Mouse (Mus musculus) E14TG2a.4 (cell line): ENCODE data around the gene Timmdc1.

ENCODE experiments used
- H3K27me3 ChIP-seq: 2 replicates; pipeline ENCODE4 v1.6.1; 2014; ENCODE audit warnings: low read length, control low read depth; ENCODE audit not compliant: insufficient read depth
- H3K36me3 ChIP-seq: 2 replicates; pipeline ENCODE4 v1.6.1; 2014; ENCODE audit warnings: low read length, control low read depth; ENCODE audit not compliant: insufficient read depth
- H3K4me1 ChIP-seq: replicated peaks from 2 replicates; pipeline ENCODE4 v1.6.1; 2014; ENCODE audit warnings: low read depth, low read length, control low read depth
- H3K4me3 ChIP-seq: replicated peaks from 2 replicates; pipeline ENCODE4 v1.5.1; 2014; ENCODE audit warnings: mild to moderate bottlenecking, low read length
- H3K9me3 ChIP-seq: 2 replicates; pipeline ENCODE4 v1.6.1; 2014; ENCODE audit warnings: low read length, control low read depth
- CTCF ChIP-seq: conservative IDR thresholded peaks from 2 replicates; pipeline ENCODE4 v1.5.1; 2014; ENCODE audit warnings: low read length
- NANOG ChIP-seq: IDR thresholded peaks from 2 replicates; pipeline ENCODE4 v1.6.1; 2014; ENCODE audit warnings: borderline replicate concordance, low read length, mixed read lengths
- POU5F1 ChIP-seq: IDR thresholded peaks from 2 replicates; pipeline ENCODE4 v1.6.1; 2014; ENCODE audit warnings: low read length, borderline replicate concordance

Timmdc1 gene

DNA sequence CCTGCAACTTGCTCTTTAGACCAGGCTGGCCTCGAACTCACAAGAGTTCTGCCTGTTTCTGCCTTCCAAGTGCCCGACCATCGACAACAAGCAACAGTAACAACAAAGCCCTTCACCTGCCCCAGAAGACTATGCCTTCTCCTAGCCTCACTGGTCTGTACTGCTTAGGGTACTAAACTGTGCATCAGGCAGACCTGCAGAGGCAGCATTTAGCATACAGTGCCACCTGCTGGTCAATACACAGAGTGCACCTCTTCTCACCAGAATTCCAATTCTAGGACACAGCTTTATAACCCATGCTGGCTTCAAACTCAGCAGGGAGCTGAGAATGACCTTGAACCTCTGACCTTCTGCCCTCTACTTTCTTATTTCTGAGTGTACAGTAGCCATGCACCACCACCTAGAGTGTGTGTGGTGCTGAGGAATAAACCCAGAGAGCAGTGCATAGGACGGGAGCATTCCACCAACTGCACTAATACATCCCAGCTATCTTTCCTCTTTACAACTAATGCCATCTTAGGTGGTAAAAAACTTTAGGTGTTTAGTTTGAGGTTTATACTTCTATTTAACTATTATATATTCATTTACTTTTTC, 16.3 kb downstream of the Timmdc1 start:
- no peak overlapping the region for H3K4me3 ChIP-seq
- H3K27me3 ChIP-seq, result no peaks in the 10 kb centered on the region
- H3K36me3 ChIP-seq, result peaks cover 62% of the 10 kb centered on the region
- H3K4me1 ChIP-seq, result peaks cover 10% of the 10 kb centered on the region
- H3K9me3 ChIP-seq, result no peaks in the 10 kb centered on the region
- TF ChIP-seq NANOG (no peak), CTCF (peak; percentile 79), POU5F1 (no peak)

DNA sequence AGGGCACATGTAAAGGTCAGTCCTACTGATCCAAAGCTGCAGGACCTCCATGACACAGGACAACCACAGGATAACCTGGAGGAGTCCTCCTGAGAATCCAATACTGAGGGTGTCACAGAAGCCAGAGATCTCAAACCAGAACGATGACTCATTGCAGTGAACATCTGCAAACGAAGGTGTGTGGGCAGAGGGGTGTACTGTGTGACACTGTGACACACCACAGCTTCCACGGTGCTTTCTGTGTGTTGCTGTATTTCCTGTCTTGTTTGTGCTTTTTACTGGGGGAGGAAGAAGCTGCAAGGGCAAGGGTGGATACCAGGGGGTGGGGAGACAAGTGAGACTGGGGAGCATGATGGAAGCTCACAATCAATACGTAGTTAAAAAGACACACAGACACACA, 18.9 kb downstream of the Timmdc1 start:
- H3K36me3 ChIP-seq, result peaks cover 69% of the 10 kb centered on the region
- H3K27me3 ChIP-seq, result no peaks in the 10 kb centered on the region
- TF ChIP-seq NANOG (no peak), POU5F1 (no peak), CTCF (no peak)
- H3K4me1 ChIP-seq, result peaks cover 5% of the 10 kb centered on the region
- no peaks in the 10 kb centered on the region for H3K9me3 ChIP-seq
- no peak overlapping the region for H3K4me3 ChIP-seq

DNA sequence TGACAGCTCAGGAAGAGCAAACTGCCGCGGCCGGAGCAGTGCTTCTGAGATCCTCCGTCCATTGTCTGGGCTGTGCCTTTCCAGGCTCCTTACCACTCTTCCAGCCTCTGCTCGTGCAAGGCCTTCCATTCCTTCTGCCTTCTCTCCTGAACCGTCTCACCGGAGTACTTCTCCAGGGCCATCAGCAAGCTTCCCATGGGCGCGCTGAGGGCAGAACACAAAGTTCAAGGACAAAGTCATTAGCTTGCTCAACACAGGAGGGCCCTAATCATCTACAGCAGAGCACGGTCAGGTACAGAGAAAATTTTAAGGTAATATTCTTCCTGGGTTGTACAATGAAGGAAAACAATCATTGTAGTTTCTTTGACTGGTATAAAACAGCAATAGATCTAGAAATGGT, 20.0 kb downstream of the Timmdc1 start:
- TF ChIP-seq CTCF, result no peak
- TF ChIP-seq NANOG, result no peak
- TF ChIP-seq POU5F1, result no peak
- Histone ChIP-seq H3K4me3 (no peak overlapping the region), H3K4me1 (peaks cover 5% of the 10 kb centered on the region), H3K36me3 (peaks cover 64% of the 10 kb centered on the region), H3K27me3 (no peaks in the 10 kb centered on the region), H3K9me3 (no peaks in the 10 kb centered on the region)

DNA sequence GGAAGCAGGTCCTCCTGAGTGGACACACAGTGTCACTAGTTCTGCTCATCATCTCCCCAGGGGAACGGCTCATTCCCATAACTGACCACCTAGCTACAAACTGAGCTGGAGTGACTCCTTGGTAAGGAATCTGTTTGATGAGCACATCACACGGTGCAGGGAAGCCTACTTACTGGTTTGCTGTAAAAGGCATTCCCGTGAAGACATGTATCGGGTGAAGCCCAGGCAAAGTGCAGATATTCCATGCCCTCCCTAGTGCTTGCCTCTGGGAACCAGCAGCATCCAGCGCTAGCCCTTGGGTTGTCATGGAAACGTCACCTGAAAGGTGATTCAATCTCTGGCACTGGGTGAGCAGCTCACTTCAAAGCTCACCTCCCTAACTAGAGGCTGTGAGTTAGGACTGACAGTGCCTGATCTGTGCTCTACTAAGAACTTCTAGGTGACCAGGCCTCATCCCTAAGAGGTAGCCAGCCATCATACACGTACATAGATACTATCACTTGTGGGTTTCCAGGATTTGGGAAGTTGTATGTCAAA, 25.8 kb downstream of the Timmdc1 start:
- Histone ChIP-seq H3K4me3 (no peak overlapping the region), H3K27me3 (no peaks in the 10 kb centered on the region), H3K4me1 (peaks cover 11% of the 10 kb centered on the region), H3K36me3 (peaks cover 34% of the 10 kb centered on the region), H3K9me3 (no peaks in the 10 kb centered on the region)
- TF ChIP-seq POU5F1 (no peak), CTCF (no peak)

DNA sequence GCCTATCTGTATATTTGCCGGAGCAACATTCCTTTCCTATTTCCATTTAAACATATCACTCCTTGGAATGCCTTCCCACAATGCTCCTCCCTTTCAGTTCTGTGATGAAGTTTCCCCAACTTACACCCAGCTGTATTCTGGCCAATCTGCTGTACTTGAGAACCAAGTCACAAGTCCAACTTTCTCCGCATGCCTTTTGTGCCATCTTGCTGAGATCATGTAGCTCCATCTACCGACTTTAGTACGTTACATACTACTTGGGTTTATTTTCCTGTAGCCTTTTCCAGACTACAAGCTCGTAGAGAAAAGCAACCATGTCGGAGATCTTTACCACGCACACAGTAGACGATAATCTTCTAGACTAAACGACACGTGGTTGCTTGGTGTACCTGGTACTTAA, 28.6 kb downstream of the Timmdc1 start:
- no peak overlapping the region for H3K4me3 ChIP-seq
- peaks cover 18% of the 10 kb centered on the region for H3K36me3 ChIP-seq
- peaks cover 8% of the 10 kb centered on the region for H3K4me1 ChIP-seq
- no peaks in the 10 kb centered on the region for H3K27me3 ChIP-seq
- TF ChIP-seq NANOG, result no peak
- no peak for TF ChIP-seq CTCF
- TF ChIP-seq POU5F1, result no peak
- H3K9me3 ChIP-seq, result no peaks in the 10 kb centered on the region

DNA sequence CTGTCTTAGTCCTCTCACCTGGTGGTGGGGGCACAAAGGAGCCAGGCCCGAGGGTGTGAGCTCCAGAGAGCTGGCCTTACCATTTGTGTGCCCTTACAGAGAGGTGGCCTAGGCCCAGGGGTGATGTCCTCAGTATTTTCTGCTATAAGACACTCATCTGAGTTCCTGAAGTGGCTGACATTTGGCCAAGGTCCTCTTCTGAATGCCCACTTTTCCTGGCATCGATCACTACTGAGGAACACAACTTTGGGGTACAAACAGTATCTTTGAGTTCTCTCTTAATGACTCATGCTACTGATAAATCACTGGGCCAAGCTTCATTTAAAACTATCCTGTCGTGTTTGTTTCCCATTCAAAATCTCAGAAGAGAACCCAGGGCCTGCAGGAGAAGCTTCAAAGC, 29.9 kb downstream of the Timmdc1 start:
- no peaks in the 10 kb centered on the region for H3K9me3 ChIP-seq
- no peak overlapping the region for H3K4me3 ChIP-seq
- H3K36me3 ChIP-seq, result peaks cover 10% of the 10 kb centered on the region
- peaks cover 6% of the 10 kb centered on the region; the same call in 1 of the 2 replicates for H3K4me1 ChIP-seq
- TF ChIP-seq CTCF (no peak), NANOG (no peak), POU5F1 (no peak)
- H3K27me3 ChIP-seq, result no peaks in the 10 kb centered on the region; the same call in 1 of the 2 replicates

DNA sequence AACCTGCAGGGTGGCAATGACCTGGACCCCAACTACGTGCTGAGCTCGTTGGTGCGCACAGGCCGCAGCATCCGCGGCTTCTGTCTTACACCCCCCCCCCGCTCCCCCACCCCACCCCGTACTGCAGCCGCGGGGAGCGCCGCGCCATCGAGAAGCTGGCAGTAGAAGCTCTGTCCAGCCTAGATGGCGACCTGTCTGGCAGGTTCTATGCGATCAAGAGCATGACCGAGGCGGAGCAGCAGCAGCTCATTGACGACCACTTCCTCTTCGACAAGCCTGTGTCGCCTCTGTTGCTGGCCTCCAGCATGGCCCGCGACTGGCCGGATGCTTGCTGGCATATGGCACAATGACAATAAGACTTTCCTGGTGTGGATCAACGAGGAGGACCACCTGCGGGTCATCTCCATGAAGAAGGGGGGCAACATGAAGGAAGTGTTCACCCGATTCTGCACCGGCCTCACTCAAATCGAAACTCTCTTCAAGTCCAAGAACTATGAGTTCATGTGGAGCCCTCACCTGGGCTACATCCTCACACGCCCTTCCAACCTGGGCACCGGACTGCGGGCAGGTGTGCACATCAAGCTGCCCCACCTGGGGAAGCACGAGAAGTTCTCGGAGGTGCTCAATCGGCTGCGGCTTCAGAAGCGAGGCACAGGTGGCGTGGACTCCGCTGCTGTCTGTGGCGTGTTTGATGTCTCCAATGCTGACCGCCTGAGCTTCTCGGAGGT, 38.7 kb downstream of the Timmdc1 start:
- H3K27me3 ChIP-seq, result peaks cover 37% of the 10 kb centered on the region
- no peak for TF ChIP-seq NANOG
- TF ChIP-seq POU5F1, result no peak
- TF ChIP-seq CTCF, result no peak

DNA sequence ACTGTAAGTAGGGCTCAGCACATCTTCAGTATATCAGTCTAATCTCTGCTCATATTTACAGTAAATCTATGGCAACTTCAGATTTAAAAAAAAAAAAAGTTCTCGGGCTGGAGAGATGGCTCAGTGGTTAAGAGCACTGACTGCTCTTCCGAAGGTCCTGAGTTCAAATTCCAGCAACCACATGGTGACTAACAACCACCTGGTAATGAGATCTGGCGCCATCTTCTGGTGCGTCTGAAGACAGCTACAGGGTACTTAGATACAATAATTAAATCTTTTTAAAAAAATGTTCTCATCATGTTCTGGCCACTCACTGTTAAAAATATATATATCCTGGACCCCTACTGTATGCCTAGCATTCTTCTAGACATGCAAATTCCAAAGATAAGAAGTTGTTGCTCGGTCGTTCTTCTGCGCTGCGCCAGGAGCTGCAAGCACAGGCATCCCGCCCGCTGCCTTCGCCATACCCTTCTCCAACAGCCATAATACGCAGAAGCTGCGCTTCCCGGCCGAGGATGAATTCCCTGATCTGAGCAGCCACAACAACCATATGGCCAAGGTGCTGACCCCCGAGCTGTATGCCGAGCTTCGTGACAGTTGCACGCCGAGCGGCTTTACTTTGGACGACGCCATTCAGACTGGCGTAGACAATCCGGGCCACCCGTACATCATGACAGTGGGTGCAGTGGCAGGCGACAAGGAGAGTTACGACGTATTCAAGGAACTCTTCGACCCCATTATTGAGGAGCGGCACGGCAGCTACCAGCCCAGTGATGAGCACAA, 39.5 kb downstream of the Timmdc1 start:
- Histone ChIP-seq H3K4me3 (peak overlapping the region; percentile 73), H3K4me1 (peaks cover 17% of the 10 kb centered on the region), H3K36me3 (peaks cover 4% of the 10 kb centered on the region), H3K9me3 (no peaks in the 10 kb centered on the region), H3K27me3 (peaks cover 37% of the 10 kb centered on the region)
- TF ChIP-seq NANOG (no peak), CTCF (peak; percentile 44)

More for the DNA sequence above, 38.7 kb downstream of the Timmdc1 start:
- no peaks in the 10 kb centered on the region for H3K9me3 ChIP-seq
- H3K4me3 ChIP-seq, result peak overlapping the region; percentile 73
- H3K36me3 ChIP-seq, result peaks cover 4% of the 10 kb centered on the region; the same call in 1 of the 2 replicates
- peaks cover 17% of the 10 kb centered on the region for H3K4me1 ChIP-seq
